Mouse (Mus musculus) CH12.LX (cell line): Measurements from ENCODE around the gene Ctsl. TPM values are rescaled to one million over a fixed set of nuclear protein-coding genes. Genes with fewer than 3 reads are reported as not detected.

Experiments used
- DNase-seq: peaks from one replicate; pipeline ENCODE4 v3.0.0-alpha.2; 2013; ENCODE audit errors: extremely low read depth
- H3K27ac ChIP-seq: 2 replicates; pipeline ENCODE4 v1.5.1; 2012; ENCODE audit warnings: low read depth, mild to moderate bottlenecking, control low read depth, moderate library complexity; ENCODE audit not compliant: insufficient read depth
- H3K27me3 ChIP-seq: replicated peaks from 2 replicates; pipeline ENCODE3; 2012; ENCODE audit warnings: inconsistent platforms
- H3K36me3 ChIP-seq, 2 experiments: replicated peaks in 1 of 2; 2 replicates each; pipeline versions ENCODE3 to v1.6.1; 2012; ENCODE audit warnings: inconsistent platforms in 1 of 2, low read length in 1 of 2, mild to moderate bottlenecking in 1 of 2, mixed read lengths in 1 of 2, moderate library complexity in 1 of 2; ENCODE audit not compliant: control insufficient read depth in 1 of 2, insufficient read depth in 1 of 2
- H3K4me1 ChIP-seq, 2 experiments: 2 replicates each; pipeline ENCODE4 v1.6.1; 2012; ENCODE audit warnings: inconsistent platforms in 1 of 2, moderate library complexity in 1 of 2; ENCODE audit not compliant: insufficient read depth in 2 of 2, control insufficient read depth in 1 of 2
- H3K4me2 ChIP-seq: 2 replicates; pipeline ENCODE4 v1.6.1; 2012; ENCODE audit warnings: low read depth, mild to moderate bottlenecking, control low read depth; ENCODE audit not compliant: poor library complexity, insufficient read depth, severe bottlenecking
- H3K4me3 ChIP-seq, 3 experiments: fragments of 150-350 bp in 1 of 3; sonication (generic) in 1 of 3; replicated peaks in 1 of 3; 2 replicates each; pipeline versions ENCODE3 to v1.5.1; 2011 to 2012; ENCODE audit warnings: low read depth in 2 of 3, low read length in 2 of 3, mild to moderate bottlenecking in 2 of 3, moderate library complexity in 2 of 3, control low read depth in 1 of 3, improper control_type of control experiment in 1 of 3, inconsistent platforms in 1 of 3, mixed read lengths in 1 of 3; ENCODE audit not compliant: poor library complexity in 1 of 3
- H3K79me2 ChIP-seq: replicated peaks from 2 replicates; pipeline ENCODE4 v1.6.1; 2012; ENCODE audit warnings: mild to moderate bottlenecking, moderate library complexity; ENCODE audit not compliant: control insufficient read depth, poor library complexity, insufficient read depth, severe bottlenecking; ENCODE audit errors: extremely low read depth
- H3K9ac ChIP-seq: 2 replicates; pipeline ENCODE4 v1.6.1; 2012; ENCODE audit warnings: low read depth, mild to moderate bottlenecking, control low read depth, moderate library complexity; ENCODE audit not compliant: insufficient read depth
- H3K9me3 ChIP-seq: replicated peaks from 2 replicates; pipeline ENCODE3; 2012; ENCODE audit warnings: low read length, inconsistent platforms, mixed read lengths
- CHD2 ChIP-seq: IDR thresholded peaks from 2 replicates; pipeline ENCODE4 v1.6.1; 2011; ENCODE audit warnings: low read length, improper control_type of control experiment
- E2F4 ChIP-seq: IDR thresholded peaks from 2 replicates; pipeline ENCODE4 v1.6.1; 2011; ENCODE audit warnings: low read depth, low read length, improper control_type of control experiment; ENCODE audit not compliant: insufficient replicate concordance
- ELF1 ChIP-seq: IDR thresholded peaks from 2 replicates; pipeline ENCODE4 v1.6.1; 2014; ENCODE audit warnings: low read depth, mild to moderate bottlenecking, inconsistent platforms, low read length, improper control_type of control experiment
- GABPA ChIP-seq: IDR thresholded peaks from 2 replicates; pipeline ENCODE4 v1.6.1; 2012; ENCODE audit warnings: low read depth, low read length, improper control_type of control experiment, inconsistent platforms; ENCODE audit not compliant: insufficient replicate concordance
- IRF4 ChIP-seq: IDR thresholded peaks from 2 replicates; pipeline ENCODE4 v1.6.1; 2014; ENCODE audit warnings: low read depth, mild to moderate bottlenecking, inconsistent platforms, low read length, improper control_type of control experiment
- JUN ChIP-seq: IDR thresholded peaks from 2 replicates; pipeline ENCODE4 v1.6.1; 2011; ENCODE audit warnings: low read depth, mild to moderate bottlenecking, low read length, improper control_type of control experiment, moderate library complexity; ENCODE audit not compliant: insufficient read depth
- JUND ChIP-seq: conservative IDR thresholded peaks from 2 replicates; pipeline ENCODE4 v1.6.1; 2011; ENCODE audit warnings: low read depth, low read length, improper control_type of control experiment
- MAX ChIP-seq: IDR thresholded peaks from 2 replicates; pipeline ENCODE4 v1.6.1; 2011; ENCODE audit warnings: low read length, improper control_type of control experiment
- MAZ ChIP-seq: IDR thresholded peaks from 2 replicates; pipeline ENCODE4 v1.6.1; 2012; ENCODE audit warnings: low read depth, mild to moderate bottlenecking, inconsistent platforms, low read length, improper control_type of control experiment, moderate library complexity
- POLR2AphosphoS2 ChIP-seq: IDR thresholded peaks from 2 replicates; pipeline ENCODE4 v1.6.1; 2011; ENCODE audit warnings: low read depth, low read length, improper control_type of control experiment
- RCOR1 ChIP-seq: conservative IDR thresholded peaks from 2 replicates; pipeline ENCODE4 v1.6.1; 2012; ENCODE audit warnings: low read depth, mild to moderate bottlenecking, inconsistent platforms, low read length, improper control_type of control experiment
- SIN3A ChIP-seq: IDR thresholded peaks from 2 replicates; pipeline ENCODE4 v1.6.1; 2012; ENCODE audit warnings: low read length, improper control_type of control experiment, inconsistent platforms
- TBP ChIP-seq: conservative IDR thresholded peaks from 2 replicates; pipeline ENCODE4 v1.6.1; 2011; ENCODE audit warnings: low read depth, low read length, improper control_type of control experiment
- UBTF ChIP-seq: IDR thresholded peaks from 2 replicates; pipeline ENCODE4 v1.6.1; 2012; ENCODE audit warnings: low read depth, mild to moderate bottlenecking, inconsistent platforms, low read length, improper control_type of control experiment, moderate library complexity
- ZKSCAN1 ChIP-seq: IDR thresholded peaks from 2 replicates; pipeline ENCODE4 v1.6.1; 2012; ENCODE audit warnings: low read depth, inconsistent platforms, low read length, improper control_type of control experiment, borderline replicate concordance
- ZNF384 ChIP-seq: IDR thresholded peaks from 2 replicates; pipeline ENCODE4 v1.6.1; 2012; ENCODE audit warnings: low read depth, low read length, improper control_type of control experiment, inconsistent platforms
- dilution Hi-C: fragments of 300-500 bp; cut with MboI; formaldehyde crosslinking; loops from 2 replicates; pipeline ENCODE4 v1.14.3; 2020; ENCODE audit warnings: low sequenced_read_pairs; ENCODE audit not compliant: extremely low pct_unique_long_range_greater_than_20kb, extremely low pct_ligation_motif_present
- in situ Hi-C: fragments of 300-500 bp; cut with MboI; formaldehyde crosslinking; loops from 3 replicates; pipeline ENCODE4 v1.14.3; 2019; ENCODE audit warnings: low sequenced_read_pairs, low pct_ligation_motif_present, low pct_unique_long_range_greater_than_20kb, mixed read lengths
- polyA plus RNA-seq: library from polyadenylated mRNA; unstranded; fragments of >175 nt; gene quantifications from 2 replicates; pipeline ENCODE4 v1.2.1, GENCODE M21; 2012; ENCODE audit warnings: low read depth; ENCODE audit not compliant: insufficient read length
- total RNA-seq, 2 experiments: library from RNA; depleted of rRNA; stranded (reverse); fragments of 300-350 nt in 1 of 2; fragments of >200 nt in 1 of 2; gene quantifications; 2 replicates each; pipeline ENCODE4 v1.2.3; 2012 to 2014

Ctsl gene
- total and polyA plus RNA-seq, 3 experiments, result 0.89 to 6.5 (median 4.6) TPM

GRCm38 (mm10) chr13:64369805-64370172 is 901 bp downstream of the Ctsl start:
- Histone ChIP-seq H3K4me3 (peak overlapping the region in 1 of 3 experiments; percentile 64), H3K4me1 (peaks cover 0 to 7% of the 10 kb centered on the region in 2 experiments; a peak in 2 of 4 replicates), H3K4me2 (peak overlapping the region; percentile 9; the same call in 1 of the 2 replicates), H3K9me3 (no peaks in the 10 kb centered on the region), H3K36me3 (no peaks in the 10 kb centered on the region), H3K27ac (no peak overlapping the region), H3K79me2 (no peaks in the 10 kb centered on the region), H3K9ac (no peak overlapping the region), H3K27me3 (peaks cover 2% of the 10 kb centered on the region)
- no peak for DNase-seq
- dilution Hi-C loops (no loop called here), in situ Hi-C loops (no loop called here)
- no peak for TF ChIP-seq ZKSCAN1
- no peak for TF ChIP-seq JUND
- no peak for TF ChIP-seq ELF1
- TF ChIP-seq TBP, result no peak
- no peak for TF ChIP-seq CHD2
- TF ChIP-seq RCOR1, result no peak
- TF ChIP-seq IRF4, result no peak
- TF ChIP-seq POLR2AphosphoS2, result no peak
- TF ChIP-seq ZNF384, result no peak
- TF ChIP-seq MAX, result no peak
- no peak for TF ChIP-seq MAZ

DNA sequence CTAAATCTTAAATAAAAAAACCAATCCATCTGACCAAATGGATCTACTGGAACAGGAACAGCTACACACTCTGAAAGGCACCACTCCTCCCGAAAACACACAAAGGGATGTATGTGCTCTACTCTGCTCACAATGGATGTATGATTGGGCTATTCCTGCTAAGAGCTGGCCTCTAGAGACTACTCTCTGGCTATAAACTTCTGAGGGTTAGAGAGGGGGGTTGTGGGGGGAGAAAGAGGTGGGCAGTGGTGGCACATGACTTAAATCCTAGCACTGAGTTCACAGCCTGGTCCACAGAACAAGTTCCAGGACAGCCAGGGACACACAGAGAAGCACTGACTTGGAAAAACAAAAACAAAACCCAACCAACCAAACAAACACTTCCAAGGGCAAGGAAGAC is 2.1 kb downstream of the Ctsl start:
- dilution Hi-C loops, result no loop called here
- no peak overlapping the region for H3K9ac ChIP-seq
- H3K4me3 ChIP-seq, result no peak overlapping the region
- H3K4me2 ChIP-seq, result no peak overlapping the region
- peaks cover 0 to 7% of the 10 kb centered on the region in 2 experiments; a peak in 2 of 4 replicates for H3K4me1 ChIP-seq
- H3K9me3 ChIP-seq, result no peaks in the 10 kb centered on the region
- TF ChIP-seq SIN3A (no peak), MAX (no peak), UBTF (no peak), E2F4 (no peak), GABPA (no peak), JUN (no peak), CHD2 (no peak), ZKSCAN1 (no peak)
- no peak for DNase-seq
- H3K27me3 ChIP-seq, result peaks cover 2% of the 10 kb centered on the region
- no peak overlapping the region for H3K27ac ChIP-seq
- no peaks in the 10 kb centered on the region for H3K79me2 ChIP-seq
- in situ Hi-C loops, result no loop called here
- no peaks in the 10 kb centered on the region for H3K36me3 ChIP-seq
